Mouse (Mus musculus): ENCODE measurements at regions not wholly inside any gene's neighbourhood (a gene's known extent, or its start where the extent isn't known, plus 50 kb on each side); places are given as distances from the start of the nearest gene placed in this dataset.

- no peak for ATAC-seq (ENCODE audit: low FRiP score)
- no peaks in the 10 kb centered on the region for H3K27me3 ChIP-seq (ENCODE audit: control insufficient read depth, insufficient read depth, low read length)
- H3K27ac ChIP-seq (ENCODE audit: low read depth, low read length): no peak overlapping the region
- H3K4me3 ChIP-seq (ENCODE audit: low read depth, low read length): no peak overlapping the region
- H3K4me2 ChIP-seq (replicated peaks; ENCODE audit: low read depth, low read length): no peak overlapping the region
- WGBS: 84% methylated on average over 2 of the region's 2 CpGs
- no peaks in the 10 kb centered on the region for H3K9me3 ChIP-seq (ENCODE audit: control insufficient read depth, low read length)
- no peak for DNase-seq (ENCODE audit: low spot score)
- H3K36me3 ChIP-seq (ENCODE audit: control insufficient read depth, insufficient read depth, low read length): no peaks in the 10 kb centered on the region
- no peaks in the 10 kb centered on the region for H3K4me1 ChIP-seq (replicated peaks; ENCODE audit: control insufficient read depth, insufficient read depth, low read length)
- no peak overlapping the region for H3K9ac ChIP-seq (ENCODE audit: low read depth, low read length)
These were observed 226.1 kb downstream of the Cog6 start for GRCm38 (mm10) chr3:52790942-52791341.

GRCm38 (mm10) chr3:52787964-52788760 is 228.9 kb downstream of the Cog6 start:
- no peaks in the 10 kb centered on the region for H3K9me3 ChIP-seq (ENCODE audit: control insufficient read depth, low read length)
- H3K9ac ChIP-seq (ENCODE audit: low read depth, low read length): no peak overlapping the region
- DNase-seq (ENCODE audit: low spot score) (no peak), ATAC-seq (ENCODE audit: low FRiP score) (no peak)
- no peak overlapping the region for H3K4me2 ChIP-seq (replicated peaks; ENCODE audit: low read depth, low read length)
- no peaks in the 10 kb centered on the region for H3K4me1 ChIP-seq (replicated peaks; ENCODE audit: control insufficient read depth, insufficient read depth, low read length)
- no peak overlapping the region for H3K4me3 ChIP-seq (ENCODE audit: low read depth, low read length)
- H3K36me3 ChIP-seq (ENCODE audit: control insufficient read depth, insufficient read depth, low read length): no peaks in the 10 kb centered on the region
- H3K27me3 ChIP-seq (ENCODE audit: control insufficient read depth, insufficient read depth, low read length): no peaks in the 10 kb centered on the region
- no peak overlapping the region for H3K27ac ChIP-seq (ENCODE audit: low read depth, low read length)
- WGBS: 91% methylated on average over 10 of the region's 10 CpGs

GRCm38 (mm10) chr3:52785595-52785994 is 231.4 kb downstream of the Cog6 start:
- ATAC-seq (ENCODE audit: low FRiP score) (no peak), DNase-seq (ENCODE audit: low spot score) (no peak)
- no peaks in the 10 kb centered on the region for H3K27me3 ChIP-seq (ENCODE audit: control insufficient read depth, insufficient read depth, low read length)
- H3K36me3 ChIP-seq (ENCODE audit: control insufficient read depth, insufficient read depth, low read length): no peaks in the 10 kb centered on the region
- H3K27ac ChIP-seq (ENCODE audit: low read depth, low read length): no peak overlapping the region
- H3K9ac ChIP-seq (ENCODE audit: low read depth, low read length): no peak overlapping the region
- H3K9me3 ChIP-seq (ENCODE audit: control insufficient read depth, low read length): no peaks in the 10 kb centered on the region
- no peaks in the 10 kb centered on the region for H3K4me1 ChIP-seq (replicated peaks; ENCODE audit: control insufficient read depth, insufficient read depth, low read length)
- H3K4me3 ChIP-seq (ENCODE audit: low read depth, low read length): no peak overlapping the region
- WGBS: 67% methylated on average over 1 of the region's 1 CpGs
- no peak overlapping the region for H3K4me2 ChIP-seq (replicated peaks; ENCODE audit: low read depth, low read length)

GRCm38 (mm10) chr3:52784476-52784875 is 232.6 kb downstream of the Cog6 start:
- H3K4me2 ChIP-seq (replicated peaks; ENCODE audit: low read depth, low read length): no peak overlapping the region
- DNase-seq (ENCODE audit: low spot score): no peak
- no peaks in the 10 kb centered on the region for H3K9me3 ChIP-seq (ENCODE audit: control insufficient read depth, low read length)
- WGBS: 80% methylated on average over 7 of the region's 7 CpGs
- H3K36me3 ChIP-seq (ENCODE audit: control insufficient read depth, insufficient read depth, low read length): no peaks in the 10 kb centered on the region
- no peak overlapping the region for H3K27ac ChIP-seq (ENCODE audit: low read depth, low read length)
- no peak overlapping the region for H3K4me3 ChIP-seq (ENCODE audit: low read depth, low read length)
- H3K27me3 ChIP-seq (ENCODE audit: control insufficient read depth, insufficient read depth, low read length): no peaks in the 10 kb centered on the region
- H3K9ac ChIP-seq (ENCODE audit: low read depth, low read length): no peak overlapping the region
- H3K4me1 ChIP-seq (replicated peaks; ENCODE audit: control insufficient read depth, insufficient read depth, low read length): no peaks in the 10 kb centered on the region
- no peak for ATAC-seq (ENCODE audit: low FRiP score)

GRCm38 (mm10) chr3:52782576-52782975 is 234.5 kb downstream of the Cog6 start:
- Histone ChIP-seq H3K9ac (ENCODE audit: low read depth, low read length) (no peak overlapping the region), H3K4me3 (ENCODE audit: low read depth, low read length) (no peak overlapping the region), H3K4me1 (replicated peaks; ENCODE audit: control insufficient read depth, insufficient read depth, low read length) (no peaks in the 10 kb centered on the region), H3K27me3 (ENCODE audit: control insufficient read depth, insufficient read depth, low read length) (no peaks in the 10 kb centered on the region), H3K36me3 (ENCODE audit: control insufficient read depth, insufficient read depth, low read length) (no peaks in the 10 kb centered on the region), H3K9me3 (ENCODE audit: control insufficient read depth, low read length) (no peaks in the 10 kb centered on the region), H3K27ac (ENCODE audit: low read depth, low read length) (no peak overlapping the region), H3K4me2 (replicated peaks; ENCODE audit: low read depth, low read length) (no peak overlapping the region)
- ATAC-seq (ENCODE audit: low FRiP score) (no peak), DNase-seq (ENCODE audit: low spot score) (no peak)
- WGBS: 89% methylated on average over 5 of the region's 5 CpGs

GRCm38 (mm10) chr3:52781521-52781920 is 235.5 kb downstream of the Cog6 start:
- Histone ChIP-seq H3K27ac (ENCODE audit: low read depth, low read length) (no peak overlapping the region), H3K36me3 (ENCODE audit: control insufficient read depth, insufficient read depth, low read length) (no peaks in the 10 kb centered on the region), H3K4me1 (replicated peaks; ENCODE audit: control insufficient read depth, insufficient read depth, low read length) (no peaks in the 10 kb centered on the region), H3K4me3 (ENCODE audit: low read depth, low read length) (no peak overlapping the region), H3K27me3 (ENCODE audit: control insufficient read depth, insufficient read depth, low read length) (no peaks in the 10 kb centered on the region), H3K4me2 (replicated peaks; ENCODE audit: low read depth, low read length) (no peak overlapping the region), H3K9ac (ENCODE audit: low read depth, low read length) (no peak overlapping the region), H3K9me3 (ENCODE audit: control insufficient read depth, low read length) (no peaks in the 10 kb centered on the region)
- no peak for DNase-seq (ENCODE audit: low spot score)
- no peak for ATAC-seq (ENCODE audit: low FRiP score)
- 89% methylated on average over 3 of the region's 3 CpGs for WGBS

- WGBS: 78% methylated on average over 8 of the region's 8 CpGs
- no peaks in the 10 kb centered on the region for H3K36me3 ChIP-seq (ENCODE audit: control insufficient read depth, insufficient read depth, low read length)
- ATAC-seq (ENCODE audit: low FRiP score) (no peak), DNase-seq (ENCODE audit: low spot score) (no peak)
- H3K9ac ChIP-seq (ENCODE audit: low read depth, low read length): no peak overlapping the region
- H3K27me3 ChIP-seq (ENCODE audit: control insufficient read depth, insufficient read depth, low read length): no peaks in the 10 kb centered on the region
- H3K4me3 ChIP-seq (ENCODE audit: low read depth, low read length): no peak overlapping the region
- no peak overlapping the region for H3K4me2 ChIP-seq (replicated peaks; ENCODE audit: low read depth, low read length)
- H3K27ac ChIP-seq (ENCODE audit: low read depth, low read length): no peak overlapping the region
- no peaks in the 10 kb centered on the region for H3K4me1 ChIP-seq (replicated peaks; ENCODE audit: control insufficient read depth, insufficient read depth, low read length)
- no peaks in the 10 kb centered on the region for H3K9me3 ChIP-seq (ENCODE audit: control insufficient read depth, low read length)
These were observed 236.7 kb downstream of the Cog6 start for GRCm38 (mm10) chr3:52780356-52780755.

- WGBS: 85% methylated on average over 4 of the region's 4 CpGs
These were observed 241.2 kb downstream of the Cog6 start for GRCm38 (mm10) chr3:52775875-52776274.

GRCm38 (mm10) chr3:52775156-52775555 is 241.9 kb downstream of the Cog6 start:
- ATAC-seq (ENCODE audit: low FRiP score) (no peak), DNase-seq (ENCODE audit: low spot score) (no peak)
- H3K4me2 ChIP-seq (replicated peaks; ENCODE audit: low read depth, low read length): no peak overlapping the region
- H3K4me3 ChIP-seq (ENCODE audit: low read depth, low read length): no peak overlapping the region
- no peak overlapping the region for H3K27ac ChIP-seq (ENCODE audit: low read depth, low read length)
- 66% methylated on average over 7 of the region's 7 CpGs for WGBS
- no peaks in the 10 kb centered on the region for H3K9me3 ChIP-seq (ENCODE audit: control insufficient read depth, low read length)
- no peak overlapping the region for H3K9ac ChIP-seq (ENCODE audit: low read depth, low read length)
- H3K4me1 ChIP-seq (replicated peaks; ENCODE audit: control insufficient read depth, insufficient read depth, low read length): no peaks in the 10 kb centered on the region
- H3K27me3 ChIP-seq (ENCODE audit: control insufficient read depth, insufficient read depth, low read length): no peaks in the 10 kb centered on the region
- H3K36me3 ChIP-seq (ENCODE audit: control insufficient read depth, insufficient read depth, low read length): no peaks in the 10 kb centered on the region

More at GRCm38 (mm10) chr3:52775875-52776274, 241.2 kb downstream of the Cog6 start:
- H3K4me2 ChIP-seq (replicated peaks; ENCODE audit: low read depth, low read length): no peak overlapping the region
- H3K27me3 ChIP-seq (ENCODE audit: control insufficient read depth, insufficient read depth, low read length): no peaks in the 10 kb centered on the region
- H3K27ac ChIP-seq (ENCODE audit: low read depth, low read length): no peak overlapping the region
- H3K9ac ChIP-seq (ENCODE audit: low read depth, low read length): no peak overlapping the region
- ATAC-seq (ENCODE audit: low FRiP score) (no peak), DNase-seq (ENCODE audit: low spot score) (no peak)
- H3K4me1 ChIP-seq (replicated peaks; ENCODE audit: control insufficient read depth, insufficient read depth, low read length): no peaks in the 10 kb centered on the region
- H3K36me3 ChIP-seq (ENCODE audit: control insufficient read depth, insufficient read depth, low read length): no peaks in the 10 kb centered on the region
- no peak overlapping the region for H3K4me3 ChIP-seq (ENCODE audit: low read depth, low read length)
- H3K9me3 ChIP-seq (ENCODE audit: control insufficient read depth, low read length): no peaks in the 10 kb centered on the region

All from hindbrain, embryonic 11.5 days (tissue).